Mouse (Mus musculus) limb, embryonic 14.5 days (tissue): ENCODE measurements around the gene Safb2. TPM values are rescaled to one million over a fixed set of nuclear protein-coding genes. Genes with fewer than 3 reads are reported as not detected.

Experiments used
- ATAC-seq: fragments of 200-750 bp; cut with Nextera tagmentation; 2 replicates; pipeline ENCODE4 v1.8.0; 2017; ENCODE audit warnings: low read depth, moderate number of reproducible peaks, moderate TSS enrichment; ENCODE audit not compliant: low FRiP score
- DNase-seq: peaks from one replicate; pipeline ENCODE4 v3.0.0-alpha.2; 2015; ENCODE audit warnings: low spot score
- H3K27ac ChIP-seq: fragments of 300-500 bp; sonication (generic); replicated peaks from 2 replicates; pipeline ENCODE4 v1.5.1; 2014; ENCODE audit warnings: low read depth, mild to moderate bottlenecking, low read length, moderate library complexity, mixed read lengths
- H3K27me3 ChIP-seq: fragments of 300-500 bp; sonication (generic); 2 replicates; pipeline ENCODE4 v1.6.1; 2014; ENCODE audit warnings: low read length, mixed read lengths; ENCODE audit not compliant: control insufficient read depth, insufficient read depth
- H3K36me3 ChIP-seq: fragments of 300-500 bp; sonication (generic); 2 replicates; pipeline ENCODE4 v1.6.1; 2014; ENCODE audit warnings: mild to moderate bottlenecking, low read length, moderate library complexity, mixed read lengths; ENCODE audit not compliant: control insufficient read depth, insufficient read depth
- H3K4me1 ChIP-seq: fragments of 300-500 bp; sonication (generic); 2 replicates; pipeline ENCODE4 v1.6.1; 2014; ENCODE audit warnings: antibody characterized with exemption, low read length, mixed read lengths; ENCODE audit not compliant: control insufficient read depth, insufficient read depth
- H3K4me2 ChIP-seq: fragments of 300-500 bp; sonication (generic); replicated peaks from 2 replicates; pipeline ENCODE4 v1.6.1; 2014; ENCODE audit warnings: low read depth, mild to moderate bottlenecking, low read length, moderate library complexity; ENCODE audit not compliant: severe bottlenecking
- H3K4me3 ChIP-seq: fragments of 300-500 bp; sonication (generic); replicated peaks from 2 replicates; pipeline ENCODE4 v1.5.1; 2014; ENCODE audit warnings: low read length
- H3K9ac ChIP-seq: fragments of 300-500 bp; sonication (generic); 2 replicates; pipeline ENCODE4 v1.6.1; 2014; ENCODE audit warnings: mild to moderate bottlenecking, low read depth, low read length, moderate library complexity; ENCODE audit not compliant: severe bottlenecking
- H3K9me3 ChIP-seq: fragments of 300-500 bp; sonication (generic); 2 replicates; pipeline ENCODE4 v1.6.1; 2016; ENCODE audit warnings: low read length; ENCODE audit not compliant: control insufficient read depth
- POLR2A ChIP-seq: fragments of 200-500 bp; IDR thresholded peaks from 2 replicates; pipeline ENCODE4 v1.8.0; 2012; ENCODE audit warnings: inconsistent platforms, mild to moderate bottlenecking, moderate library complexity, borderline replicate concordance; ENCODE audit not compliant: insufficient read depth, insufficient read length; ENCODE audit errors: extremely low read depth
- WGBS: fragments of 180-500 bp; shearing (Covaris S2); extraction: QIAGEN DNeasy Blood & Tissue Kit; methylation state at CpG from one replicate; pipeline ENCODE4 v1.1.7; 2014; 5-methylcytosine and 5-hydroxymethylcytosine counted together
- polyA plus RNA-seq, 2 experiments: library from polyadenylated mRNA; depleted of rRNA in 1 of 2; stranded (reverse) in 1 of 2; unstranded in 1 of 2; fragments of >200 nt; fragmentation: Nextera tagmentation in 1 of 2; extraction: Ambion mirVana in 1 of 2; gene quantifications; 2 replicates each; pipeline versions ENCODE4 v1.2.1 to v1.2.3; 2012 to 2014

Gene Safb2
- polyA plus RNA-seq, 2 experiments, result 52.1 to 133 TPM

GRCm38 (mm10) chr17:56559386-56559785 is 25.0 kb downstream of the Safb2 start:
- H3K9me3 ChIP-seq, result no peaks in the 10 kb centered on the region
- no peak overlapping the region for H3K9ac ChIP-seq
- H3K27me3 ChIP-seq, result no peaks in the 10 kb centered on the region
- H3K4me2 ChIP-seq, result no peak overlapping the region
- H3K4me1 ChIP-seq, result no peaks in the 10 kb centered on the region
- ATAC-seq (no peak), DNase-seq (no peak)
- H3K4me3 ChIP-seq, result no peak overlapping the region
- 73% methylated on average over 3 of the region's 3 CpGs for WGBS
- TF ChIP-seq POLR2A, result no peak
- peaks cover 36% of the 10 kb centered on the region for H3K36me3 ChIP-seq
- H3K27ac ChIP-seq, result no peak overlapping the region

GRCm38 (mm10) chr17:56558448-56558847 is 25.9 kb downstream of the Safb2 start:
- no peaks in the 10 kb centered on the region for H3K9me3 ChIP-seq
- H3K9ac ChIP-seq, result no peak overlapping the region
- no peak overlapping the region for H3K27ac ChIP-seq
- no peak overlapping the region for H3K4me2 ChIP-seq
- 13% methylated on average over 3 of the region's 3 CpGs for WGBS
- peaks cover 26% of the 10 kb centered on the region for H3K36me3 ChIP-seq
- no peak overlapping the region for H3K4me3 ChIP-seq
- TF ChIP-seq POLR2A, result no peak
- peak; percentile 81 for DNase-seq
- no peaks in the 10 kb centered on the region for H3K27me3 ChIP-seq
- ATAC-seq, result peak; percentile 48; the same call in 1 of the 2 replicates
- no peaks in the 10 kb centered on the region for H3K4me1 ChIP-seq

- no peak within 1 kb of the TSS for H3K27ac ChIP-seq
- H3K9me3 ChIP-seq, result no peaks in the 10 kb centered on the region
- no peaks in the 10 kb centered on the region for H3K36me3 ChIP-seq
- 71% methylated on average over 20 of the region's 20 CpGs for WGBS
- H3K27me3 ChIP-seq, result no peaks in the 10 kb centered on the region
- no peak for TF ChIP-seq POLR2A
- H3K4me1 ChIP-seq, result no peaks in the 10 kb centered on the region
- DNase-seq (no peak), ATAC-seq (no peak)
- no peak within 1 kb of the TSS for H3K4me2 ChIP-seq
- no peak within 1 kb of the TSS for H3K9ac ChIP-seq
- H3K4me3 ChIP-seq, result no peak within 1 kb of the TSS
Observed at GRCm38 (mm10) chr17:56554122-56554551, 30.2 kb downstream of the Safb2 start, which contains the start of gene Gm20219. Gm20219 (minus strand) TSS chr17:56554387.

- TF ChIP-seq POLR2A, result no peak
- DNase-seq (peak; percentile 51), ATAC-seq (no peak)
- no peaks in the 10 kb centered on the region for H3K4me1 ChIP-seq
- WGBS, result 60% methylated on average over 5 of the region's 5 CpGs
- no peak overlapping the region for H3K27ac ChIP-seq
- no peaks in the 10 kb centered on the region for H3K27me3 ChIP-seq
- no peaks in the 10 kb centered on the region for H3K9me3 ChIP-seq
- H3K9ac ChIP-seq, result no peak overlapping the region
- H3K36me3 ChIP-seq, result no peaks in the 10 kb centered on the region
- no peak overlapping the region for H3K4me3 ChIP-seq
- H3K4me2 ChIP-seq, result no peak overlapping the region
Observed at GRCm38 (mm10) chr17:56552781-56553363, 31.5 kb downstream of the Safb2 start.

GRCm38 (mm10) chr17:56551841-56552581 is 32.4 kb downstream of the Safb2 start:
- Histone ChIP-seq H3K9me3 (no peaks in the 10 kb centered on the region), H3K27ac (no peak overlapping the region), H3K4me2 (no peak overlapping the region), H3K9ac (no peak overlapping the region), H3K4me1 (no peaks in the 10 kb centered on the region), H3K27me3 (no peaks in the 10 kb centered on the region), H3K36me3 (no peaks in the 10 kb centered on the region), H3K4me3 (no peak overlapping the region)
- 73% methylated on average over 6 of the region's 6 CpGs for WGBS
- DNase-seq (no peak), ATAC-seq (no peak)
- TF ChIP-seq POLR2A, result no peak
